Mouse (Mus musculus) 3134 (cell line): ENCODE results near the gene Upk3a.

ENCODE experiments used
- DNase-seq: peaks from one replicate; pipeline ENCODE4 v3.0.0-alpha.2; 2011; ENCODE audit warnings: low spot score; ENCODE audit not compliant: insufficient read length; ENCODE audit errors: extremely low read depth

Upk3a gene

DNA sequence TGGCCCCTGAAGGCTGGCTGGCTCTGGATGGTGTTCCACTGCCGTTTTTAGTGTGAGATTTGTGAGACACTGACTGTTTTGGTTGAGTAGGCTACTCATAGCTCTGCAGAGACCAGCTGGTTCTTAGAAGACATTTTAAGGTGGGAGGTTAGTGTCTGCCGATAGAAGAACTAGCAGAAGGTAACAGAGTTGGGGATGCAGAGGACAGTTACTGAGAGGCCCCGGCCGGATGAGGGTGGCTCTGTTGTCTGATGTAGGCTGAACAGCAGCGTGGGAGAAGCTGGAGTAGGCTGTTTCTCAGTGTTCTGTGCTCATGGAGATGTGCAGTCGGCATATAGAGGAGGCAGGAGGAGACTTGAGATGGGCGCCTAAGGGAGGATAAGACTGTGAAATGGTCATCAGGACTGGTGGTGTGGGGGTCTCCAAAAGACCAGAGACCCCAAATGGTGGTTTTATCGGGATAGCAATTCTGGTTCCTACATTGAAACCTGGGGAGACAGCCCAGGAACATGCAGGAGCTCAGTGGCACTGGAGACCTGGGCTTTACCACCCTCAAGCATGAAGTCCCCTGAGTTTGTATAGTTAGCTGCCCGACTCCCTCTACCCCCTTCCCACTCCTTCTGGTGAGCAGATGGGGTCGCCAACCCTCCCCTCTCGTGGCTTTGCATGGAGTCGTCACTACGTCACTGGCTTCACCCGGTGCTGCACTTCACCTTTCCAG is 29.4 kb downstream of the Upk3a start:
- no peak for DNase-seq

DNA sequence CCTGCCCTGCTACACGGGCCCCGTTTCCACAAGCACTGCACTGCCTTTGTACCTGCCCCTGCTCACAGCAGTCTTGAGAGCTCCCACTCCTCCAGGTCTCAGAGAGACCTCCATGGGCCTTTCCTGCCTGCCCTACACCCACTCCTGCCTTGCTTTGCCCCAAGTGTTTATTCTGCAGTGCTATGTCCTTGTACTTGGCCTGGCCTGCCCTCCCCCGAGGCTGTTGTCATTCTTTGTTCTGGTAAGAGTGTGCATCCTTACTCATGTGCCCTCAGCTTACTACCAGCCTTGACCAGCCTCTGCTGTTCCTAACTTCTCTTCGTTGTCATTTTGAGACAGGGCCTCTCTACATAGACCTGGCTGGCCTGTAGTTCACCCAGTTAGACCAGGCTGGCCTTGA is 30.9 kb downstream of the Upk3a start:
- no peak for DNase-seq

DNA sequence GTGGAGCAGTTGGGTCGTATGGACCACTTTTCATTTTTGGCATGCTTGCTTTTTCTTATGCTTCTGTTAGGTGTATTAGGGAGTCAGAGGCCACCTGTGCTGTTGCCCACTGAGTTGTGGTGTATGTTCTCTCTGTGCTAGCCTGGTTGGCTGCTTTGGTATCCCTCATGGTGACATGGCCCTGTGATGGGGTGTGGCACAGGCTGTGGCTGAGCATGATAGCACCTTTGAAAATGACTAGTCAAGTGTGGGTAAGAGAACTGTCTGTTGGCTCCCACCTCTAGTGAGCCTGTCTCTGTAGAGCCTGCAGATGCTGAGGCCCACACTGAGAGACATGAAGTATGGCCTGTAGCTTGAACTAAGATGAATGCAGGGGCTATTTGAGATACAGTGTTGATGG is 32.8 kb downstream of the Upk3a start:
- no peak for DNase-seq

DNA sequence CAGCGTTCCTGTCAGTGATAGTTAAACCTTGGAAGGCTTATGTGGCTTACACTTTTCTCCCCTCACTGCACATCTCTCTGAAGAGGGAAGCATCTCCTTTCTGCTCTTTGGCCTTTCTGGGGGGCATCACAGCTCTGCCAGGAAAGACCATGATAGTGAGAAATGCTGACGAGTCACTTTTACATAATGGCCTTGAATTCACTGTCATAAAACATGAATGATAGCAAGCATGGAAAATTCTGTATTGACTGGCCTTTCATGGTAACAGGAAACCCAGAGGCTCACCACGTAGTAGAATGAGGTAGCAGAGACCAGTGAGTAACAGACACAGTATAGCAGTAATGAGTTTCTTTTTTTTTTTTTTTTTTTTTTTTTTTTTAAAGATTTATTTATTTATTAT is 37.2 kb downstream of the Upk3a start:
- no peak for DNase-seq

DNA sequence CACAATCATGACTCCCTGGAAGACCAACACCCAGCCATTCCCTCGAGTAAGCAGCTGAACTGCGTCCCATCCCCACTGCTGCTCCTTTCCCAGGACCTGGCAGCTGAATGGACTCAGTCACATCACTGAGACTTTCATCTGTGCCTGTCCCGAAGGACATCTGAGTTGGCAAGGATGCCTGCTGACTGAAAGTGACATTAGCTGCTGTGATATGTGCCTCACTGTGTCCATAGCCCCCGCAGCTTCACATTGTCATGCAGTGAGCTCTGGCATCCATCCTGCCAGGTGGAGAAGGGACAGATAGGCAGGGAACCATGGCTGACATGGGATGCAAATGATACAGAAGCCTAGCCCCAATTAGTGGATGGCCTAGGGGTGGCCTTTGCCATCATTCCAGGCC is 38.2 kb downstream of the Upk3a start:
- DNase-seq = no peak

DNA sequence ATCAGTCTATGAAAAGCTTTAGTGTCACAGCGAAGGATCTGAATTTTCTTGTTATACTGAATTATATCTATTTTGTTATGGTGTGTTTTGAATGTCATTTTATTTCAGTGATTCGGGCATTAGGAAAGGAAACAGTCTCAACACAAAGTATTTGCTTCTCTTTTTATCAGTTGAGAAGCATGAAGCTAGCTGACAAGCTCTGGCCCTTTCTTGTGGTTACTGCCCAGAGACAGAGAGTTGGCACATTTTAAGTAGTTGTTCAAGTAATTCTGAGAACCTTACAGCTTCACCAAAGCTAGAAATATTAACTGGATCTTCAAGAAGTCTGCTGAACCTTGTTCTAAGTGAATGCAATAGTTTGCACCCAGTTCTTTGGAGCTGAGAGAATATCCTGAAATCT is 46.5 kb downstream of the Upk3a start:
- no peak for DNase-seq

DNA sequence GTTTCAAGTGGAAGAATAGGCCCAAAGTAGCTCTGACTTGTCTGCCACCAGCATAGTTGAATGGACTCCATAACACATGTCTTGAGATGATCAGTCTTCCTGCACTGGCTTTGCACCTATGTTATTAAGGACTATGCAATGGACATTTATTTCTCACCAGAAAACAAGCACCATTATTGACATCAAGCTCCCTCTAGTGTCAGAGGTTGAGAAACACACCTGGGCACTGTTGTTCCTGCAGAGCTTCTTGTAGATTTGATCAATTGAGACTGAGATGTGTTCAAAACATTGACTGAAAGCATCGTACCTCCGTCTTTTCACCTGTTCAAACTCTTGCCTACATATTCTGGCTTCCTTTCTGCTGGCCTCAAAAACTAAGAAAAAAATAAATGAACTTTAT is 53.6 kb downstream of the Upk3a start:
- DNase-seq = peak; percentile 14
